Mouse (Mus musculus): Measurements from ENCODE around the gene Wwc1.

The Wwc1 gene

DNA sequence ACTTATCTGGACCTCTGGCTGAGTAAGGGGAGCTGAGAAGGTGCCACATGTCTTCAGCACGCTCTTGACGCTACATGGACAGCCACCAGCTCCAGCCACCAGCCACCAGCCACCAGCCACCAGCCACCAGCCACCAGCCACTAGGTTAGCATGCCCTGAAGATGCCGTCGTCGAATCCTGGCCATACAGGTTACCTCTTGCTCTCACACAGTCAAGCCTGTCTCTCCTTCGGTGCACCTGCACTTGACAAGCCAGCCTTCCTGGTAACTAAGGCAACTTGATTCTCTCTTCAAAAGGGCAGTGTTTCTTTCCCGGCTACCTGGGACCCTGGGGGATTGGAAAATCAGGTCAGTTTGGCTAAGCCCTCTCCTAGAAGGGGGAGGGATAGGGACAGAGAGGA is 7.2 kb downstream of the Wwc1 start:
- no peak for DNase-seq (ENCODE audit: low spot score)

DNA sequence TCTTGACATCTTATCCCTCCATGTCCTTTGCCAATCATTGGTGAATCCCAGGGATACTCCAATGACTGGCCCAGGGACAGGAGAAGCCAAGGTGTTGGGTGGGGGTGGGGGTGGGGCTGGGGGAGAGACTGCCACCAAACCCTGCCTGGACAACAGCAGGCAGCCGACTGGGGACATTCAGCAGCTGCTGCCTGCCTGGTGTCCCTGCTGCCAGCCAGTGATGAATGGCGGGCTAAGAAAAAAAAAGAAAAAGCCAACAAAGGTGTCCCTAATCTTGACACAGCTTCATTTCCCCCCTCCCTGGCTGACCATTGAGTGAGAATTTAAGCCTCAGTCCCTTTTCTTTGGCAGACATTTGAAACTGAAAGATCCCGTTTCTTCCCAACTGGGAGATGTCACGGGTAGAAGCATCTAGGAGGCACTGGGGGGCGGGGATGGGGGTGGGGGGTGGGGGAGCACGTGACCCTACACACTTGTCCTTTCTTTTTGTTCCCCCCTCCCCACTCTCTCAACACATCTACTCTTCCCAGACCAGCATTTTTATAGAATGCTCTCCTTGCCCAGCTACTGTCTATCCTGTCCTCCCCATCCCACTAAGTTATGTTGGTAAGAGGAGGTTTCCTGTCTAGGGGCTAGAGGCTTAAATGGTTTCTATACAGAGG is 7.9 kb downstream of the Wwc1 start:
- DNase-seq (ENCODE audit: low spot score) = no peak

DNA sequence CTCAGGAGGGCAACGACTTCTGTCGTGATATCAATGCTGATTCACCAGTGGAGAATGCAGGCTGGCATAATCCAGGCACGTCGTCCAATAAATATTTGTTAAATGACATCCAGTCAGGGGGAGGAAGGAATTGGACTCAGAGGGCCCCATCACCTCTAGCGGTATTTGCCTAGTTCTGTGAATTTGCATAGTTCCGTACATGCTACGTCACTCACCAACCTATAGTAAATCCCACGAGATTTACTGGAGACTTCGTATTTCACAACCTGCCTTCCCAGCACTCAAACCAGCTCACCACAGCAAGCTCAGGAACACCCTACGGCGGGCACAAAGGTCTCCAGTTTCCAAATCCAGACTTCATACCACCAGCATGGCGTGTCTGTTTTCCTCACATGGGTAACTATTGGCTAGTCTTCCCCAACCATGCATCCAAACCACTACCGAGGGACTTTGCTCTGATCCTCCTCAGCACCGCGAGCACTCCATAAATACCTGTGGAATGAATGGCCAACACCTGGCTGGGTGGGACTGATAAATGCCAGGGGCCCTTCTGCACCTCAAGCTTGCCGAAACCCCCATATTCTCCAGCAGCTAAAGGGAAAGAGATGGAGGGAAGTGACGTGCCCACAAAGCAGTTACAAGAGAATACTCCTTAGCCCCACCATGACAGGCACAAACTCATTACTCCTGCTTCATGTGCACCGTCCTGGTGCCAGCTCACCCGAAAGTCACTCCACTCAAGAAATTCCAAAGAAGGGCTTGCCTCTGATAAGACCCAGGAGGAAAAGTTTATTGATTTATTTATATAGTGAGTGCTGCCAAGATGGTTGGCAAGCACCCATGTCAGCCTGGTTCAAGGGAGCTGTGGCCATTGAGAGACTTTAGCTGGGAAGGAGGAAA is 9.3 kb downstream of the Wwc1 start:
- no peak for DNase-seq (ENCODE audit: low spot score)

DNA sequence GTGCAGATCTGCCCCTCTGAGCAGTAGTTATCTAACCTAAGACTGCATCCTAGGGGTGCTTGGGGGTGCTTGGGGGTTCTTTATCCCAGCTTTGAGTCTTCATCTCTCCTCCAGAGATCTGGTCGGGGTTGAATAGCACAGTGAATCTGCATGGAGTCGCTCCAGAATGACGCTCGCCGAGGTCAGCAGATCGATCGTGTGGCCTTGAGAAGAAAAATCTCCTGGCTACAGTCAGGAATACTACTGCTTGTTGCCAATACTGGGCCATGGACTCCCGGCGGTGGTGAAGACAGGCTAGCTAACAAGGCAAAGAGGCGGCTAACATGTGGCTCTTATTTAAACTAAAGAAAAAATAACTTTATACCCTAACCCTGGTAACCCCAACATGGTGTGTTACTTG is 12.0 kb downstream of the Wwc1 start:
- DNase-seq (ENCODE audit: low spot score) = no peak

DNA sequence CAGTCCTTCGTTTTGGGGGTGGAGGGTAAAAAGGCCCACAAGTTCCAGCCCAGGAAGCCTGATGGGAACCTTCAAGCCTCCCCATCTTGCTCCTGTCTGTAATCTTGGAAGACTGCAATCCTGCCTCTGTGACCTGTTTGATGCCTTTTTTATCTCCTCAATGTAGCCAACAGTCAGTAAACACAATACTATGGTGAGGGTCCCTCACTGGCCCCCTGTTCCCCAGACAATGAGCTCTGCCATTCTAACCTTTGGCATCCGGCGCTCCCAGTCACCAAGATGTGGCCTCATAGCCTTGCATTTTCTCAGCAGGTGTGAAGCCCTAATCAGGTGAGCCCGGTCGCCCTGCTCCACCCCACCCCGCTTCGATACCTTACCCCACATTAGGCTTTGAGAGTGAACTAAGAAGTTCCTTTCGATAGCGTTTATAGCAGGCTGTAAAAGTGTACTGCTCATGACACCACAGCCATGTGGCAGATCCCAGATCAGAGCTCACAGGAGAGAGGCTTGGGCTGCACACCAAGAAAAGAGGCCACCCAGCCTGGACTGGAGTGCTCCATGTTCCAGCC is 16.3 kb downstream of the Wwc1 start:
- no peak for DNase-seq (ENCODE audit: low spot score)

DNA sequence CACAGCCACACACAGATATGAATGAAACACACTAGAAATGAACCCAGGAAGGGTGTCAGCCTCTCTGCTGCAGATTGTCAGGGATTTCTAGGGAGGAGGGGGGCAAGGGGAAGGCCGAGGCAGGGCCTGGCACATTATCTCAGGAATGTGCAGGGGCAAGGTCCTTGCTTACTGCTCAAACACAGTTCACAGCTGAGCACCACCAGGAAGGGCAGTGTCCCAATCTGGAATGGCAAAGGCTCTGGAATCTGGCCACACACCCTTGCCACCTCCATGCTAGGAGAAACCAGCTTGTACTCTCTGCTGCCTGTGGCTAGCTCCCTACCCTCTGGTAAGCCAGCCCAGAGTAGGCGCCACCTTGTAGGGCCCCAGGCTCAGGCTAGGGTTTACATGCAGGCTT is 16.8 kb downstream of the Wwc1 start:
- DNase-seq (ENCODE audit: low spot score) = no peak

DNA sequence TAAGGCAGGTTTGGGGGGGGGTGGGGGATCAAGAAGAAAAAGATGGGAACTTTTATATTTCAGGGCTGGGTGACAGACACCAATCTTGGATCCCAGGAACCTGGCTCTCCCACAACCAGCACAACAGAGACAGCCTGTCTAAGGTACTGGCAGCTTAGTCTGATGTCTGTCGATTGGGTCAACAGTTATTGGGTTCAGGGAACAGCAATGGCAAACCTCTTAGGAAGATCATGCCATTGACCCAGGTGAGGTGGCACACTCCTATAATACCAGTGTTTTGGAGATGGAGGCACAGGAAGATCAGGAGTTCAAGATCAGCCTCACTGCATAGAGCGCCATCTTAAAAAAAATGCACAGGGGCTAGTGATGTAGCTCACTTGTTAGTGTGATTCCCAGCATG is 17.9 kb downstream of the Wwc1 start:
- no peak for DNase-seq (ENCODE audit: low spot score)

DNA sequence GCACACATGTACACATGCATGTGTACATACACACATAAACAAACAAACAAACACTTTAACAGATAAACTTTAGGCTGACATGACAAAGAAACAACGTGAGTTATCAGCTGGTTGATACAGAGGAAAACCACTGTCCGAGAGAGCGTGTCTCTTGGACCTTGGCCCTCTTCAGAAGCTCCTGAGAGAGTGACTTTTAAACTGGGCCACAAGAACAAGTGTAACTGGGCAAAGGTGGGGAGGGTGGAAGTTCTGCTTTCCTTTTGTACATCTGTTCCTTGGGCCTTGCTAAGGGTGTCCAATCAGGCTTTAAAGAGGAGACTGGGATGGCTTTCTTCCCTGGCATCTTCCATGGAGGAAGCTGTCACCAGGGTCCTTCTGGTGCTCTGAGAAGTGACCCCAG is 21.1 kb downstream of the Wwc1 start:
- no peak for DNase-seq (ENCODE audit: low spot score)

DNA sequence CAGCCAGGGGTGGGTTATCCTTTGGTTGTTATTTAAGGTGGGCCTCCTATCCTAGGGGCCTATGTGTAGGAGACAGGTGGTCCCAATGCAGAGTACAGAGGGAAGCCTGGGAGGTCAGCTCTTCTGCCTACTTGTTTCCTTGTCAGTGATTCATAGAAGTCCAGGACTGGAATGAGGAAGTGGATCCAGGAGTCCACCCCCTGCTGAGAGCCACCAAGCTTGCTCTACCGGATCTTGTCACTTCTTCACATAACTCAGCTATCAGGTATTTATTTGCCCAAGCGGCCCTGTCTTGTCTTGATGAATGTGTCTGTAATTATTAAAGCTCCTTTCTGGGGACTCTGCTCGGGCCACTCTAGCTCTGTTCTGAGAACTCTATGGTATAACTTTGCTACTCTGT is 24.8 kb downstream of the Wwc1 start:
- DNase-seq (ENCODE audit: low spot score) = no peak

DNA sequence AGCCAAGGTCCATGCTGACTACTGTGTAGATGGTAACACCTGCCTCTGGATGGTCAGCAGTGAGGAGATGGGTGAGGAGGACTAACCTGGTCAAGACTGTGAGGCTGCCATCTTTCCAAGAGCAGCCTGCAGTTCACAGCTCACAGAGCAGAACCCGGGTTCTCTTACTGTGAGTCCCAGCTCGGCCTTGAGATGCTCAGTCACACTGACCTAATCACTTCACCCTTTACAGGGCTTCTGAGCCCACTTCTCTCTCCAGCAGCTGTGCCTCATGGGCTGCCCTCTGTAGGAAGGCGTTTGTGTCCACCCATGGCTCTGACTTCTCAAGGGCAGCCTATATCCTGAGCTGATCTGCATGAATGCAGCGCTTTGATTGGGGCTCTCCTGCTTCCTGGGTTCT is 27.1 kb downstream of the Wwc1 start:
- DNase-seq (ENCODE audit: low spot score) = no peak

DNA sequence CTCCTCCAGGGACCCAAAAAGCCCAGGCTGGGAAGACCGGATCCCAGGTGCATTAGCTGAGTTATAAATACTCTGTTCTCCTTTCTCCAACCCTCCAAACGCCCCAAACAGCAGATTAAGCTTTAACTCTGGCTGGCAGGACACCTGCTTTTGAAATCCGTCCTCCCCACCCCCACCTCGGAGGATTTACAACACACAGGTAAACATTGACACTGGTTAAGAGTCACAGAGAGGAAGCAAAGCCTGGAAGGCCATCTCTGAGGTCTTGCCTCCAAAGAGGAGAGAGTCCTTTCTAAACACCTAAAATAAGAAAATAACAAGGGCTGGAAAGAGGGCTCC is 28.6 kb downstream of the Wwc1 start:
- no peak for DNase-seq (ENCODE audit: low spot score)

DNA sequence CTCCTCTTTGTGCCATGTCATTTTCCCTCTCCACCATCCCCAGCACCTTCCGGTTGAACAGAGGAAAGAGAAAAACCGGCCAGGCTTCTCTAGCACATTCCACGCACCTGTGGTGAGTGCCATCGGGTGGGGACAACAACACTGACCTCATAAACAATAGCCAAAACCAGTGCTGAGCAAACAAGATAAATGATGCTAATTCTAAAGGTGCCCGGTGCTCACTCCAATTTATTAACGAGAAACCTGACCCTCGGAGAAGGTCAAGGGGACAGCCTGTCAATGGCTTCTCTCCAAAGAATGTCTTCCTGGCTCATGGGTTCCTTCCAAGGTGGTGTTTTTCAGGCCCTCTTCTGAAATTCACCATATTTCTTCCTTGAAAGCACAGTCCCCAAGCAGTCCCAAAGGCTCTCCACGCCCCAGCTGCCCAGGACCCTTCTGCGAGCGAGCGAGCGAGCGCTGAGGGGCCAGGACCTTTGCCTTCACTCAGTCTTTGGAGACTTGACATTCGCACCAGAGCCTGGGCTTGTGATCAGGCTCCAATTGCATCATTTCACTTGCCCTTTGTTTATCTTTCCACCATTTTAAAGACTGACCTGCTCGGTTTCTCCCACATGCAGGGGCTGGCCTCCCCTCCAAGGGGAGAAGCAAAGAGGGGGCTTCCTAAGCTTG is 29.1 kb downstream of the Wwc1 start:
- no peak for DNase-seq (ENCODE audit: low spot score)

DNA sequence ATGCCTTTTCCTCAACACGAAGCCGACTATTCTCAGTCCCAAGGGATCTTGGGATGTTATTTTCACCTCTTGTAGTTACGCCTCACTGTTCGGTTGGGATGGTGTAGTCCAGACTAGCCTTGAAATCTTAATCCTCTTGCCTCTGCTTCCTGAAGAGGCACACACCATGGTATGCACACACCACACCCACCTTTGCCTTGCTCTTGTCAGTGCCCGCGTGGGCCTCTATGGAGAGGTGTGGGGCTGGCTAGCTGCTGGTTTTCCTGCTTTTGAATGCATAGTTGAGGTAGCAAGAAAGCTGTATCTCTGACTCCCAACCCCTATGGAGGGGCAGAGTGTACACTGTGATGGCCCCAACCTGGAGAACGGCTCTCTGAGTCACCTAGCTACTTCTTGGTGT is 29.9 kb downstream of the Wwc1 start:
- DNase-seq (ENCODE audit: low spot score) = no peak

DNA sequence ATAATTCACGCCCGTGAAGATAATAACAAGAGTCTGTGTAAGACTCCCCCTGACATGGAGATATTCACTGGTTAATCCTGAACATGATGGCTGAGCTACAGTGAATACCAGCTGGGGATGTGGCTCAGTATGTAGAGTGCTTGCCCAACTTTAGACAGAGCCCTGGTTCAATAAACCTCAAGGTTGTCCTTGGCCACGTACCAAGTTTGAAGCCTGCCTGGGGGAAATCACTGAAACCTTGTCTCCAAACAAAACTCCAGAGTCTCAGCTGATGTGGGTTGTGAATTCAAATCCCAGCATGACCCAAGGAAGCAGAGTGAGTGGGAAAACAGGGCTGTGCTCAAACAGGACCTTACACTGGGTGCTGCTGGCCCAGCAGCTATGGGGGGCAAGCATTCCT is 30.3 kb downstream of the Wwc1 start:
- DNase-seq (ENCODE audit: low spot score) = no peak

DNA sequence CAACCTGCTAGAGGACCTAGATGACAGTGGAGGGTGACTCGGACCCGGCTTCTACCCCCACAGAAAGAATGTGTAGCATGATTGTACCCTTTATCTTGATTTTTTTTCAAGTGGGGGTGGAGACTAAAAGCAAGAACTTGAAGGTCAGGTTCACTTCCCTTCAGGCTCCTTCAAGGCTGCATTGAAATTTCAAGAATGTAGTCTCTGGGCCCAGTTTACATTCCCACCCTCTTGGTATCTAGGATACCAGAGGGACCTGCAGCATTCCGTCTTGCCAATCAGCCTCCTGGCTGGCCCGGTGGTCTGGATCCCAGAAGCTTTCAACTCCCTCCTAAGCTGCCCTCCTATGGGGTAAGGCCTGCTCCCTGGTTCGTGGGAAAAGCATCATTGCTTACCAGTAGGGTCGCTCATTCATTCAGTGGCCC is 31.9 kb downstream of the Wwc1 start:
- DNase-seq (ENCODE audit: low spot score) = no peak

DNA sequence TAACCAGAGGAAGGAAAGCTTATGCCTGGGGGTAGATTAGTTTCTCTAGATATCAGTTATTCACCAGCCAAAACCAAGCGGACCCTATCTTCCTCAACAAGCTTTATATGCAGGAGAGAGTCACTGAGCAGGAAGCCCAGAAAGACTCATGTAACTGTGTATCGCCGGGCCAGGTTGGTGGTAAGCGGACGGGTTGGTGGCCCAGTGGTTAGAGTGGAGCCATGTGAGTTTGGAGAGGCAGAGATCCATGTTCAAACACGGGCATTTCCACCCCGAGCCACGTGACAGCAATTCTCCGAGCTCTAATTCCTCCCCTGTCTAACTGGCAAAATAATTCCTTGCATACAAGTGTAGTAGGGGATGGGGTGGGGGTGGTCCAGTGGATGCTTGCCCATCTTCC is 32.4 kb downstream of the Wwc1 start:
- DNase-seq (ENCODE audit: low spot score) = no peak

DNA sequence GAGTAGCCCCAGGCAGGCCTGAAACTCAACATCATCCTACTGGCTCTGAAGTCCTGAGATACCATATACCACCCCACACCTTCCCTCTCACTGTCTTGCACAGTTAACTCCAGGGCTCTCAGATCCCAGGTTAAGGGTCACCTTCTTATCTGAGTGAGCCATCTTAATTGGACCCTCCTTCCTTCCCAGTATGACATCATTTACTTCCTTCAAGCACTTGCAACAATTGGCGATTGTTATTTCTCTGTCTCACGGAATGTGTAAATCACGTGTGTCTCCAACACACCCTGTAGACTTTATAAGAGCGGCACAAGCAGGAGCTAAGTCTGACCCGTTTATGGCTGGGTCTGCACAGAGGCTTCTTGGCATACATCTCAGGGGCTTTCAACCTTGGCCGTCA is 35.1 kb downstream of the Wwc1 start:
- DNase-seq (ENCODE audit: low spot score) = no peak

DNA sequence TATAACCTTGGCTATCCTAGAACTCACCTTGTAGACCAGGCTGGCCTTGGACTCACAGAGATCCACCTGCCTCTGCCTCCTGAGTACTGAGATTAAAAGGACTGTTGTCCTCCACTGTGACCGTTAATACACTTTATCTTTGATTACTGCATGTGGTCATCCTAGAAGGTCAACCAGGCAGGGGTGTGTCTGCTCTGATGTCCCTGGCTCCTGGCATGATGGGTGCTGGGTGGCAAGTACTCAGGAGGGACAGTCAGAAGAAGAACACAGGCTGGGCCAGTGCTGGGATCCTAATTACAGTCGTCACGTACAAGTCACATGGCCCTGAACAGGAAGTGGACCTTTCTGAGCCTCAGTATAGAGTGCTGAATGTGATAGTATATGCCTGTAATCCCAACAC is 38.7 kb downstream of the Wwc1 start:
- no peak for DNase-seq (ENCODE audit: low spot score)

DNA sequence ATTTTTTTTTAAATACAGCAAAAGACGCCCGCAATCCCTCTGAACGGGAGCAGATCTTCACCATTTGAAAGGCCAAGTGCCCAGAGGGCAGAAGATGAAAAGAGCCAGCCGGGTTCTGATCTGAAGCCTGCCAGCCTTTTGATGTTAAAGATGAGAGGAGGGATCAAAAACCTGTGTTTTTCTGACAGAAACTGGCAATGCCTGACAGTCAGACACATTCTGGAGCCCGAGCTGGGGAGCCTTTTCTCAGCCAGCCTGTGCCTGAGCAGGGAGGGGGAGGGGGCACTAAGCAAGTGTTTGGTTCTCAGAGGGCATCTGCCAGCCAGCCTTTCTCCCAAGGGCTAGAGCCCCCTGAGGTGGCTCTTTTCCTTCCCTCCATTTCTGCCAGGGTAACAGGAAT is 39.3 kb downstream of the Wwc1 start:
- no peak for DNase-seq (ENCODE audit: low spot score)

DNA sequence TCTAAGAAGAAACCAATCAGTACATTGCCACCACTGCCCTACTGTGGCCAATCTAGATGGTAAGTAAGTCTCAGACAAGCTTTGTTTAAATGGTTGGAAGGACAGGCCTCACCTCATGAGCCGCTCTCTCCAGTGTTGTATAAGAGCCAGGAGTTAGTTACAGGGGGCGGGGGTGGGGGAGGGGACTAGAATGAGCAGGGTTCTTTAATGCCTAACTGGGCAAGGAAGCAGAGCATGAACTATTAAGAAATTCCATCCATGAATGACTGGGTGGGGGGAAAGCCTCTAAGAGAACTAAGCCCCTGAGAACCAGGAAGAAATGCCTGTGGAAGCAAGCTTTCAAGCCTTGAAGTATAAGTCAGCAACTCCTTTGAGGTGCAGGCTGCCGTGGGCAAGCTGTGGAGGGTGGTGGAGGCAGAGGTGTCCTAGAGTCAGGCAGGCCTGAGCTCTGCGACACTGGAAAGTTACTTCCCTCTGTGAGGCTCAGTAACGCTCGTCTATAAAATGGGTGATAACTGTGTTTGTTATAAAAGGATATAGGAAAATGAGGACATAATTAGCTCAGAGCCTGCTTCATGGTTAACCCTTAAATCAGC is 41.4 kb downstream of the Wwc1 start:
- no peak for DNase-seq (ENCODE audit: low spot score)

DNA sequence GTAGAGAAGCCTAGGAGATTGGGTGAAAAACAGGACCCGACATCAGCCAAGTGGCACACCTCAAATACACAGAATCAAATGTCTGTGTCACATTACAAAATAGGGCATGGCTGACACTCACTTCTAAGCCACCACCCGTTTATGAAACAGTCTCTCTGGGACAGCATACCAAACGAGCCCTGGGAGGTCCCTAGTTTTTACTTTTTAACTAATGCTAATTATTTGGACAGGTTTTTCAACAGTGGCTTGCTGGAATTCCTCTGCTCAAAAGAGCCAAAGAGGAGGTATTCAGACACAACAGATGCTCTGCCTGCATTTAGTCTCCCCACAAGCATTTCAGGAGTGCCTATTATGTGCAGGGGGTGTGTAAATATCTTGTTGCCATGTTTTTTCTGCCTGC is 44.7 kb downstream of the Wwc1 start:
- DNase-seq (ENCODE audit: low spot score) = no peak

DNA sequence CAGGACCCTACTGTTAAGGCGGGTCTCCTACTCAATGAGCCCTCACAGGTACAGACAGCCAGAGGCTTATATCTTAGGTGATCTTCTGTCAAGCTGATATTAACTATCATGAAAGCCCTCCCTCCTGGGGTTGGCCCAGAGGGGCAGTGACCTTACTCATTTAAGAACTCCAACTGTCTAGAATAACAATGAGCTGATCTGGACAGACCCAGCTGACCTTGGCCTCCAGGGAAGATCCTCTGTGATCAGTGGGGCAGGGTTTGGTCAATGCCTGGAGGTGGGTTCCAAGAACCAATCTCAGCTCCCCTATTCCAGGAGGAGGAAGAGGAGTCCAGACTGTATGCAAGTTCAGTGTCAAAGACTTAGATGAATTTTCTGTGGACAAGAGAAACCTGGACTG is 45.2 kb downstream of the Wwc1 start:
- DNase-seq (ENCODE audit: low spot score) = no peak

All from c-Kit-positive CD71-positive TER-119-positive erythroid progenitor cells, embryonic 14.5 days (primary cell).